Mouse (Mus musculus): ENCODE data around the gene Pbx4. TPM values are rescaled to one million over a fixed set of nuclear protein-coding genes. Genes with fewer than 3 reads are reported as not detected.
A peak's percentile ranks its signal among the peaks of the same experiment; 100 is the strongest.

Pbx4 gene
- total and polyA plus RNA-seq, 3 experiments, result 1.0 to 5.9 (median 2.4) TPM

DNA sequence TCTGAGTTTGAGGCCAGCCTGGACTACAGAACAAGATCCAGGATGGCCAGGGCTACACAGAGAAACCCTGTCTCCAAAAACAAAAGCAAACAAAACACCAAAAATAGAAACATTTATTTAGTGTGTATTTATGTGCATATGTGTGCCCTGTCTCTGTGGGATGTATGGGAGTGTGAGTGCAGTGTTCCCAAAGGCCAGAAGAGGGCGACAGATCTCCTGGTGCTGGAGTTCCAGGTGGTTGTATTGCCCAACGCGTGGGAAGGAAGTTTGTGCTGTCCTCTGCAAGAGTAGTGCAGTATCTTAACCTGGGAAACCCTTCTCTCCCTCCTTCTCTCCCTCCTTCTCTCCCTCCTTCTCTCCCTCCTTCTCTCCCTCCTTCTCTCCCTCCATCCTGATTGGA is 17.6 kb downstream of the Pbx4 start:
- in situ Hi-C loops (cut with MboI; ENCODE audit: low pct_ligation_motif_present, low pct_unique_long_range_greater_than_20kb, low sequenced_read_pairs), result no loop called here
- dilution Hi-C loops (cut with MboI; ENCODE audit: extremely low pct_ligation_motif_present, extremely low pct_unique_long_range_greater_than_20kb, low sequenced_read_pairs), result no loop called here
- no peak overlapping the region for H3K27ac ChIP-seq (ENCODE audit: insufficient read depth, low read depth)

DNA sequence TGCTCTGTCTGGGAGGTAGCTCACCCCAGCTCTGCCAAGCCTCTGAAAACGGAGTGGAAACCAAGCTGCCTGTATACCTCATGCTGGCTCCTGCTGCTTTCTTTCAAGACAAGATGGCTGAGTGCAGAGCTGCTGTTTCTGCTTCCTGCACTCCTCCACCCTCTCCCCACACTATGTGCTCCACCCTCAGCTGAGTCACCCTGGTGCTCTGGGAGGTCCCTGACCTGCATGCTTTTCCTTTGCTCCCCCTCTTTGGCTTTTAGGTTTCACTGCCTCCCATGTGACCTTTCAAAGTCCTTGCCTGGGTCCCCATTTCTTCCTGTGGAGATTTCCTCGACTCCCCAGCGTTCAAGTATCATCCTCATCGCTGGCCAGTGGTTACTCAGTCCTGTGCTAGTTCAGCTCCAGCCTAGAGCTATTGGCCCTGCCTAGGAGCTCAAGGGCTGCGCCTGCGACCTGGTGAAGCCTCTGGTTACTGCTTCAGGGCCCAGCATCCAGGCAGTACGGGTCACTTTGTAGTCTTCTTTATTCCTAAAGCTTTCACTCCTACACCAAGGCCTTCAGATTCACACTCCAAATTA is 18.7 kb downstream of the Pbx4 start:
- Histone ChIP-seq H3K4me2 (ENCODE audit: insufficient read depth, low read depth, poor library complexity, severe bottlenecking) (no peak overlapping the region), H3K9ac (ENCODE audit: insufficient read depth, low read depth) (no peak overlapping the region), H3K9me3 (replicated peaks; ENCODE audit: low read length) (no peaks in the 10 kb centered on the region), H3K36me3 (replicated peaks in 1 of 2; ENCODE audit: control insufficient read depth in 1 of 2, insufficient read depth in 1 of 2, low read length in 1 of 2) (no peaks in the 10 kb centered on the region), H3K27ac (ENCODE audit: insufficient read depth, low read depth) (no peak overlapping the region), H3K4me3 (replicated peaks in 1 of 3; ENCODE audit: low read depth in 2 of 3, low read length in 2 of 3, poor library complexity in 1 of 3) (no peak overlapping the region), H3K27me3 (replicated peaks) (no peaks in the 10 kb centered on the region), H3K4me1 (ENCODE audit: control insufficient read depth in 1 of 2, insufficient read depth in 2 of 2) (peaks cover 0 to 9% of the 10 kb centered on the region in 2 experiments; a peak in 2 of 4 replicates), H3K79me2 (replicated peaks; ENCODE audit: control insufficient read depth, extremely low read depth, insufficient read depth, poor library complexity, severe bottlenecking) (no peaks in the 10 kb centered on the region)
- dilution Hi-C loops (cut with MboI; ENCODE audit: extremely low pct_ligation_motif_present, extremely low pct_unique_long_range_greater_than_20kb, low sequenced_read_pairs) (no loop called here), in situ Hi-C loops (cut with MboI; ENCODE audit: low pct_ligation_motif_present, low pct_unique_long_range_greater_than_20kb, low sequenced_read_pairs) (no loop called here)
- DNase-seq (ENCODE audit: extremely low read depth), result no peak
- TF ChIP-seq ZMIZ1 (IDR thresholded peaks at IDR 0.05; ENCODE audit: low read depth, low read length) (no peak), JUN (IDR thresholded peaks at IDR 0.05; ENCODE audit: insufficient read depth, low read depth, low read length) (no peak), MEF2A (IDR thresholded peaks at IDR 0.05; ENCODE audit: borderline replicate concordance, low read depth, low read length) (no peak), E2F4 (IDR thresholded peaks at IDR 0.05; ENCODE audit: insufficient replicate concordance, low read depth, low read length) (no peak), BHLHE40 (IDR thresholded peaks at IDR 0.05; ENCODE audit: low read depth, low read length) (no peak), KAT2A (IDR thresholded peaks at IDR 0.05; ENCODE audit: insufficient replicate concordance, low read length) (no peak), SIN3A (IDR thresholded peaks at IDR 0.05; ENCODE audit: low read length) (no peak), IRF4 (IDR thresholded peaks at IDR 0.05; ENCODE audit: low read depth, low read length) (no peak), RCOR1 (conservative IDR thresholded peaks at IDR 0.05; ENCODE audit: low read depth, low read length) (no peak)

More for the DNA sequence above, 17.6 kb downstream of the Pbx4 start:
- H3K9me3 ChIP-seq (replicated peaks; ENCODE audit: low read length), result no peaks in the 10 kb centered on the region
- H3K79me2 ChIP-seq (replicated peaks; ENCODE audit: control insufficient read depth, extremely low read depth, insufficient read depth, poor library complexity, severe bottlenecking), result no peaks in the 10 kb centered on the region
- no peaks in the 10 kb centered on the region for H3K27me3 ChIP-seq (replicated peaks)
- H3K36me3 ChIP-seq (replicated peaks in 1 of 2; ENCODE audit: control insufficient read depth in 1 of 2, insufficient read depth in 1 of 2, low read length in 1 of 2), result no peaks in the 10 kb centered on the region
- TF ChIP-seq CTCF (conservative IDR thresholded peaks at IDR 0.05 in 1 of 2, IDR thresholded peaks at IDR 0.05 in 1 of 2; ENCODE audit: low read depth in 2 of 2, low read length in 2 of 2) (peak; percentile 29 to 56; a peak in 2 of 4 replicates), SMC3 (IDR thresholded peaks at IDR 0.05; ENCODE audit: low read depth, low read length) (peak; percentile 30), RAD21 (IDR thresholded peaks at IDR 0.05; ENCODE audit: low read depth, low read length) (peak; percentile 28), NRF1 (IDR thresholded peaks at IDR 0.05; ENCODE audit: low read depth, low read length) (no peak)
- peak; percentile 44 for DNase-seq (ENCODE audit: extremely low read depth)
- peaks cover 0 to 9% of the 10 kb centered on the region in 2 experiments; a peak in 2 of 4 replicates for H3K4me1 ChIP-seq (ENCODE audit: control insufficient read depth in 1 of 2, insufficient read depth in 2 of 2)
- H3K4me2 ChIP-seq (ENCODE audit: insufficient read depth, low read depth, poor library complexity, severe bottlenecking), result no peak overlapping the region
- no peak overlapping the region for H3K4me3 ChIP-seq (replicated peaks in 1 of 3; ENCODE audit: low read depth in 2 of 3, low read length in 2 of 3, poor library complexity in 1 of 3)
- no peak overlapping the region for H3K9ac ChIP-seq (ENCODE audit: insufficient read depth, low read depth)

DNA sequence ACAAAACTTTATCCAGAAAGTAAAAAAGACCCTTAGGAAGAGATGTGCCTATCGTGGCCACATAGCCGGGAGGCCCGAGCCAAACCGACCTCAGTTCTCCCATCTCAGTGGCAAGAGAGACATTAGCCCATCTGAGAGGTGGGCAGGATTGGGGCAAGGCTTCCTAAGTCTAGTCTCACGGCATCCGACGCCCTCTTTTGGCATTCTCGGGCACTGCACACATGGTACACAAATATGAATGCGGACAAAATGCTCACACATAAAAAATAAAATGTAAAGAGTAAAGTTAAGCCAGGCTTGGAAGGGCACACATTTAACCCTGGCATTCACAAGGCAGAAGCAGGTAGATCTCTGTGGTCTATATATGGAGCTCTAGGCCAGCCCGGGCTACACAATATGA is 21.6 kb downstream of the Pbx4 start:
- in situ Hi-C loops (cut with MboI; ENCODE audit: low pct_ligation_motif_present, low pct_unique_long_range_greater_than_20kb, low sequenced_read_pairs), result no loop called here

More for the DNA sequence above, 21.6 kb downstream of the Pbx4 start:
- Histone ChIP-seq H3K79me2 (replicated peaks; ENCODE audit: control insufficient read depth, extremely low read depth, insufficient read depth, poor library complexity, severe bottlenecking) (no peaks in the 10 kb centered on the region), H3K9ac (ENCODE audit: insufficient read depth, low read depth) (no peak overlapping the region), H3K4me3 (replicated peaks in 1 of 3; ENCODE audit: low read depth in 2 of 3, low read length in 2 of 3, poor library complexity in 1 of 3) (no peak overlapping the region), H3K9me3 (replicated peaks; ENCODE audit: low read length) (no peaks in the 10 kb centered on the region), H3K36me3 (replicated peaks in 1 of 2; ENCODE audit: control insufficient read depth in 1 of 2, insufficient read depth in 1 of 2, low read length in 1 of 2) (no peaks in the 10 kb centered on the region), H3K4me2 (ENCODE audit: insufficient read depth, low read depth, poor library complexity, severe bottlenecking) (no peak overlapping the region), H3K27me3 (replicated peaks) (no peaks in the 10 kb centered on the region), H3K27ac (ENCODE audit: insufficient read depth, low read depth) (no peak overlapping the region), H3K4me1 (ENCODE audit: control insufficient read depth in 1 of 2, insufficient read depth in 2 of 2) (peaks cover 0 to 9% of the 10 kb centered on the region in 2 experiments; a peak in 2 of 4 replicates)
- no peak for DNase-seq (ENCODE audit: extremely low read depth)
- dilution Hi-C loops (cut with MboI; ENCODE audit: extremely low pct_ligation_motif_present, extremely low pct_unique_long_range_greater_than_20kb, low sequenced_read_pairs), result no loop called here
- no peak for TF ChIP-seq E2F4 (IDR thresholded peaks at IDR 0.05; ENCODE audit: insufficient replicate concordance, low read depth, low read length)
- peak in 1 of 2 experiments; percentile 15; a peak in 2 of 4 replicates for TF ChIP-seq CTCF (conservative IDR thresholded peaks at IDR 0.05 in 1 of 2, IDR thresholded peaks at IDR 0.05 in 1 of 2; ENCODE audit: low read depth in 2 of 2, low read length in 2 of 2)
- peak; percentile 2 for TF ChIP-seq RAD21 (IDR thresholded peaks at IDR 0.05; ENCODE audit: low read depth, low read length)

Measured in CH12.LX (cell line).